Mouse (Mus musculus) liver, postnatal 0 days (tissue): ENCODE measurements around the gene Mcm9.

Experiments used
- CTCF ChIP-seq: sonication (generic); IDR thresholded peaks from 2 replicates; pipeline ENCODE4 v1.5.1; 2016; ENCODE audit warnings: antibody characterized with exemption, low read depth
- EP300 ChIP-seq: IDR thresholded peaks from 2 replicates; pipeline ENCODE4 v1.6.1; 2016; ENCODE audit warnings: antibody characterized with exemption, low read depth, mild to moderate bottlenecking

DNA sequence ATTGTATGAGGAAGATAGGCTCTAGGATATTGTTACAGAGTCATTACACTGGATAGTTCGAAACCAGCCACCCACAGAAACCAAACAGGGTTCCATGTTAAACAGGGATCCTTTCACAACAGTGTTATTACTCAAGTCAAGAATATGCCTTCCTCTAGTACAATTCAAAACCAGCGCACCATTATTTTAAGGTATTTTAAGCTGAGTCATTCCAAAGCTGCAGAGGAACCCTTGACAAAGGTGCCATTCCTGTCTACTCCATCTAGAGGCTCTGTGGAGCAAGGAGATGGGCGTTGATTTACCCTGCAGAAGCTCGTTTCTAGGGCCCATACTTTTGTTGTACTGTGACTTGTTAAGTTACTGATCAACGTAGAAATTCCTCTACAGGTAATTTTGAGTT is 31.4 kb downstream of the Mcm9 start:
- TF ChIP-seq CTCF (peak; percentile 55), EP300 (no peak)
